Mouse (Mus musculus) right cerebral cortex, adult 2 months (tissue): ENCODE measurements at regions not wholly inside any gene's neighbourhood (a gene's known extent, or its start where the extent isn't known, plus 50 kb on each side); places are given as distances from the start of the nearest gene placed in this dataset.
"Not testable (repeated sequence)": the region's sequence is repeated elsewhere in the genome, so short reads cannot be mapped to it uniquely, and the experiment has no call there.

ENCODE experiments used
- DNase-seq, 2 experiments: peaks; one replicate each; pipeline ENCODE4 v3.0.0; 2021 to 2022; ENCODE audit warnings: low spot score in 2 of 2

DNA sequence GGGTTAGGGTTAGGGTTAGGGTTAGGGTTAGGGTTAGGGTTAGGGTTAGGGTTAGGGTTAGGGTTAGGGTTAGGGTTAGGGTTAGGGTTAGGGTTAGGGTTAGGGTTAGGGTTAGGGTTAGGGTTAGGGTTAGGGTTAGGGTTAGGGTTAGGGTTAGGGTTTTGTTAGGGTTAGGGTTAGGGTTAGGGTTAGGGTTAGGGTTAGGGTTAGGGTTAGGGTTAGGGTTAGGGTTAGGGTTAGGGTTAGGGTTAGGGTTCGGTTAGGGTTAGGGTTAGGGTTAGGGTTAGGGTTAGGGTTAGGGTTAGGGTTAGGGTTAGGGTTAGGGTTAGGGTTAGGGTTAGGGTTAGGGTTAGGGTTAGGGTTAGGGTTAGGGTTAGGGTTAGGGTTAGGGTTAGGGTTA is 124.7 kb upstream of the Fgf14 start:
- not testable (repeated sequence) for DNase-seq

DNA sequence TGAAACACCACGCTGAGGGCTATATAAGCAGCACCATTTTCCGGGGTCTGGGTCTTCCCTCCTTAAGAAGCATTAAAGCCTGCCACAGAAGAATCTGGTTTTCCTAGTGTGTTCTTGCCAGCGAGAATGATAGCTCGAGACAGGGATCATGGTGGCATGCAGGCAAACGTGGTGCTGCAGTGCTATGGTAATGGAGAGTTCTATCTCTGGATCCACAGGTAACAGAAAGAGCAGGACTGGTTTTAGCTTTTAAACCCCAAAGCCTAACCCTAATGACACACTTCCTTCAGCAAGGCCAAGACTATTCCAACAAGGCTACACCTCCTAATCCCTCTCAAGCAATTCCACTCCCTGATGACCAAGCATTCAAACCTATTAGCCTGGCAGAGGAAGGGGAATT is 123.5 kb upstream of the Fgf14 start:
- DNase-seq, result no peak

GRCm38 (mm10) chr14:124775402-124775801 is 98.5 kb upstream of the Fgf14 start:
- DNase-seq, result no peak

GRCm38 (mm10) chr14:124767996-124768395 is 91.1 kb upstream of the Fgf14 start:
- no peak for DNase-seq

DNA sequence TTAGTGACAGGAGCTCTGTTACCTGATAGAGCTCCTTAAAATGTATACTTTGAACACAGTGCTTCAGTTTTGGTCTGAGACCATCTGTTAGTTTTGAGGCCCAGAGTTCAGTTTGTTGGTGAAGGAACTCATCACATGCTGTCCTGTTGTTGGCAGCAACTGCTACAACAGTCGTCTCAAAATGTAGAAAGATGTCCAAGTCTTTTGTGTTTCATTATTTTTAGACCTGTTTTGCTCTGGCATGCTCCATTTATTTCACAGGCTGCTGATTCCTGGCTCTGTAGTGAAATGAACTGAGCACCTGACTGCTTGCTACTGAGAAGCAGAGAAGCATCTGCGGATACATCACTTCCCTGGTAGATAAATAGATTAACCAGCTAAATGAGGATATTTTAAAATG is 90.3 kb upstream of the Fgf14 start:
- no peak for DNase-seq

DNA sequence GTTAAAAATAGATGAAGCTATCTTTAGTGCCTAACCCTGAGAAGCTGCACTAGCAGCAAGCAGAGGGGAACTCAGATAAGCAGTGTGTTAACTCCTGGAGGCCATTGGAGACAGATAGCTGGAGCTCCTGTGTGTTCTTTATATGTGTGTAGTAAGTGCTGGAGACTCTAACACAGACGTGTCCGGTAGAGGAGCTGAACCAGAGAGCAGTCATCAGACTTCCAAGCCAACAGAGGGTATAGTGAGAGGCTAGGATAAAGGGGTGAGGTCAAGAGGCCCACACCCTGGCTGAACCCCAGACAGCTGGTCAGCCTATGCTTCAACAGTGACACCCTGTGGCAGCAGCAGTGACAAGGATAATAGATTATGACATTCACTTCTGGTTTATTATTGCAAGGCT is 65.6 kb upstream of the Fgf14 start:
- DNase-seq, result peak; percentile 34 to 38
